Mouse (Mus musculus) embryonic facial prominence, embryonic 14.5 days (tissue): ENCODE data around the gene Evx2. TPM values are rescaled to one million over a fixed set of nuclear protein-coding genes. Genes with fewer than 3 reads are reported as not detected.

Experiments
- ATAC-seq: fragments of 200-750 bp; cut with Nextera tagmentation; 2 replicates; pipeline ENCODE4 v1.8.0; 2017; ENCODE audit warnings: low read depth, moderate number of reproducible peaks, moderate TSS enrichment
- DNase-seq: peaks from one replicate; pipeline ENCODE4 v3.0.0-alpha.2; 2015; ENCODE audit warnings: low spot score
- H3K27ac ChIP-seq: fragments of 300-500 bp; sonication (generic); replicated peaks from 2 replicates; pipeline ENCODE4 v1.5.1; 2014; ENCODE audit warnings: low read depth, mild to moderate bottlenecking, low read length, moderate library complexity
- H3K27me3 ChIP-seq: fragments of 300-500 bp; sonication (generic); replicated peaks from 2 replicates; pipeline ENCODE4 v1.6.1; 2014; ENCODE audit warnings: low read length; ENCODE audit not compliant: control insufficient read depth, insufficient read depth
- H3K36me3 ChIP-seq: fragments of 300-500 bp; sonication (generic); 2 replicates; pipeline ENCODE4 v1.6.1; 2014; ENCODE audit warnings: low read length, mixed read lengths; ENCODE audit not compliant: control insufficient read depth, insufficient read depth
- H3K4me1 ChIP-seq: fragments of 300-500 bp; sonication (generic); 2 replicates; pipeline ENCODE4 v1.6.1; 2014; ENCODE audit warnings: antibody characterized with exemption, low read length; ENCODE audit not compliant: control insufficient read depth, insufficient read depth
- H3K4me2 ChIP-seq: fragments of 300-500 bp; sonication (generic); 2 replicates; pipeline ENCODE4 v1.6.1; 2014; ENCODE audit warnings: low read depth, mild to moderate bottlenecking, low read length, moderate library complexity, mixed read lengths
- H3K4me3 ChIP-seq: fragments of 300-500 bp; sonication (generic); 2 replicates; pipeline ENCODE4 v1.5.1; 2014; ENCODE audit warnings: low read depth, mild to moderate bottlenecking, low read length
- H3K9ac ChIP-seq: fragments of 300-500 bp; sonication (generic); 2 replicates; pipeline ENCODE4 v1.6.1; 2014; ENCODE audit warnings: low read depth, mild to moderate bottlenecking, low read length, moderate library complexity, mixed read lengths
- H3K9me3 ChIP-seq: fragments of 300-500 bp; sonication (generic); 2 replicates; pipeline ENCODE4 v1.6.1; 2016; ENCODE audit warnings: low read length; ENCODE audit not compliant: control insufficient read depth
- WGBS: fragments of 180-500 bp; shearing (Covaris S2); extraction: QIAGEN DNeasy Blood & Tissue Kit; methylation state at CpG from one replicate; pipeline ENCODE4 v1.1.7; 2014; 5-methylcytosine and 5-hydroxymethylcytosine counted together
- polyA plus RNA-seq: library from polyadenylated mRNA; unstranded; fragments of >200 nt; fragmentation: Nextera tagmentation; extraction: Ambion mirVana; gene quantifications from 2 replicates; pipeline ENCODE4 v1.2.1, GENCODE M21; 2014

The Evx2 gene
- polyA plus RNA-seq, 1 experiment from 2014 or later, result not detected

DNA sequence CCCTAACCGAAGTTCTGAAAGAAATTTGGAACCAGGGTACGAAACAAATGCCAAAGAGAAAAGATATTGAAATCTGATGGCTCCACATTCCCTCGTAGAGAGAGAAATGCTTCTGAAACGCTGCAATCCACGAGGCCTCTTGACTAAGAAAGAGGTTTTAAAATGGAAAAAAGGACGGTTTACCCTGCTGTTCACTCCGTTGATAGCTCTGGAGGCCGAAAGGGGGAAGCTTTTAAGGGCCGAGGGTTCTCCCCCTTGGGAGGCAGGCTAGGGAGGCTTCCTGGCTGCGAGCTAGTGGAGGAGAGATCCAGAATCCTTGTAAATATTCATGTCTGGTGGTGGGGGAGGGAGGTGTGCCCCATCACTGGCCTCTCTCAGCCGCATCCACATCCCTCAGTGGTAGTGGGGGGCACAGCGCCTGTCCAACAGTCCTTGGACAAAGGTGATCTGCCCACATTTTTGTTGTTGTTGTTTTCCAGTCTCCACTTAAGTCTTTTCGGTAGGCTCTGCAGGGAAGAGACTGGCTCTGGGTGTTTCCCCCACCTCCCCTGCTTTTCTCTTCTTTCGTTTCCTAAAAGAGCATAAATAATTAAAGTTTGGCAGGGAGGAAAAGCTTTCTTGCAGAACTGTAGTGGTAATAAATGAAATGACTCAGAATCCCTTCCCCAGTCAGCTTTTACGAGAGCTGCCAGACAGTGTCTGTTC, 19.7 kb upstream of the Evx2 start, which contains the start of gene Hoxd11:
TSS of gene Hoxd11 (plus strand) at position 667 of the 705 bp plus-strand sequence.
- DNase-seq (no peak), ATAC-seq (no peak)
- Histone ChIP-seq H3K36me3 (no peaks in the 10 kb centered on the region), H3K27ac (no peak within 1 kb of the TSS), H3K4me1 (0 out of 2 replicates have a peak, but pooled peaks cover 4% of the 10 kb centered on the region), H3K27me3 (peaks cover 100% of the 10 kb centered on the region), H3K4me2 (no peak within 1 kb of the TSS), H3K9ac (no peak within 1 kb of the TSS), H3K4me3 (0 out of 2 replicates have a peak within 1 kb of the TSS, but pooled peaks have one; percentile 3), H3K9me3 (no peaks in the 10 kb centered on the region)
- 1% methylated on average over 14 of the region's 15 CpGs for WGBS

DNA sequence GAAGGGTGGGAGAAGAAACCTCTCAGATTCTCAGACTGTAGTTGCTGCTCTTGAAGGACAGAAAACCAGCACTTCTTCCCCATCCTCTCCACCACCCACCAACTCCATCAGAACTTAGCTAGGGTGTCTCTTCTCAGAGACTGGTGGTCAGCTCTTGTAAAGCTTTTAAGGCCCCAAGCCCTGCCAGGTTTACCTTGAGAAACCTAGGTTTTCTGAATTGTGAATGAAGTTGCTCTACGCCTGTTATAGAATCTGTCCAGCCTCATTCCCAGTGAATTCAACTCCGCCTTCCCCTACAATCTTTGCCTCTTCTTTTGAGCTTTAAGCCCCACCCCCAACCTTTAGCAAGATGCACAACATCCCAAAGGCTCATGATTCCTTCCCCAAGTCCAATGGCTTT, 17.7 kb upstream of the Evx2 start:
- Histone ChIP-seq H3K9me3 (no peaks in the 10 kb centered on the region), H3K4me3 (no peak overlapping the region), H3K27me3 (peaks cover 100% of the 10 kb centered on the region), H3K9ac (no peak overlapping the region), H3K4me2 (no peak overlapping the region), H3K27ac (no peak overlapping the region), H3K4me1 (peaks cover 4% of the 10 kb centered on the region; the same call in 1 of the 2 replicates), H3K36me3 (no peaks in the 10 kb centered on the region)
- 4% methylated on average over 2 of the region's 2 CpGs for WGBS
- DNase-seq (no peak), ATAC-seq (no peak)

DNA sequence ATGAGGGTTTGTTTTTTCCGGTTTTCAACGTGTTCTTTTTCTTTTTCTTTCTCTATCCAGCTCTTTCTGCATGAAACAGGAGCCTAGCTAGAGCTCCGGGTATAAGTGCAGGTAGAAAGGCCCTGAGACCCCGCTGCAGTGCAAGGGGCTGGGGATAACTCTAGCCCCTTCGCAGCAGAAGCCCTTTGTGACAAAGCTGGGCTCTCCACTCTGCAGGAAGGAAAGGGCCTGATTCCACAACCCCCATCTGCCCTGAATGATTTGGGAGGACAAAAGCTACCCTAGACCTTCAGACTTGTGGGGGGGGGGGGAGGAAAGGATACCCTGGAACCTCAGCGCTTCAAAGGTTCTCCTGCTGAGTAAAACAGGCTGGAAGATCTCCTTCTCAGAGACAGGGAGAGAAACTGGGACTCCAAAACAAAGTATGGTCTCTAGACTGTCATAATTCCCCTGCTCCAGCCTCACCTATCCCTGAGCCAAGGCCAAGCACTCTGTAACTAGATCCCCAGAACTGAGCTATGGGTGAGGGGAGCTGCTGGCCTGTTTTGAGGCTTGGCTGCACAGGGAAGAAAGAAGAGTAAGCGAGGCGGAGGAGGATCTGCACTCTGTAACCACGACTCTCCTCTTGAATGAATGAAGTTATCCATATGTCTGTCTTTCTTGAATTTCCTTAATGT, 17.2 kb upstream of the Evx2 start:
- no peaks in the 10 kb centered on the region for H3K9me3 ChIP-seq
- DNase-seq (no peak), ATAC-seq (no peak)
- H3K27me3 ChIP-seq, result peaks cover 100% of the 10 kb centered on the region
- H3K4me3 ChIP-seq, result no peak overlapping the region
- no peaks in the 10 kb centered on the region for H3K36me3 ChIP-seq
- H3K4me1 ChIP-seq, result peaks cover 4% of the 10 kb centered on the region; the same call in 1 of the 2 replicates
- no peak overlapping the region for H3K9ac ChIP-seq
- no peak overlapping the region for H3K4me2 ChIP-seq
- no peak overlapping the region for H3K27ac ChIP-seq
- 6% methylated on average over 9 of the region's 9 CpGs for WGBS

DNA sequence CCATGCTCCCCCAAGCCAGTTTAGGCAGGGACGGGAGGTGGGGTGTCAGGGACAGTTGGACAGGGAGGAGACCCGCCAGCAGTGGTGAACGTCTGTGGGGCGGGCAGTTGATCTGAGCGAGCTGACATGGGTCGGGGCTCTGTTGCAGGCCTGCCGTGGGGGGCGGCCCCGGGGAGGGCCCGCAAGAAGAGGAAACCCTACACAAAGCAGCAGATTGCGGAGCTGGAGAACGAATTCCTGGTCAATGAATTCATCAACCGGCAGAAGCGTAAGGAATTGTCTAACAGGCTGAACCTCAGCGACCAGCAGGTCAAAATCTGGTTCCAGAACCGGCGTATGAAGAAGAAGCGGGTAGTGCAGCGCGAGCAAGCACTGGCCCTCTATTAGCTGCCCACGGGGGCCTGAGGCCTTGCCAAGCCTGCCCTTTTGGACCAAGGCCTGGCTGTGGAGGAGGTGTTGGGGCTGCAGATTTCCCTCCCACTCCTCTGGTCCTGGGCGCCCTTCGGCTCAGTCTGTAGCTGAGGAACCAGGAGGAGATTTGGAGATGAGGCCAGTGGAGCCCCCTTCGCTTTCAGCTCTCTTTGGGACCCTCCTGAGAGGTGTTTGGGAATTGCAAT, 16.4 kb upstream of the Evx2 start:
- Histone ChIP-seq H3K36me3 (no peaks in the 10 kb centered on the region), H3K4me1 (peaks cover 4% of the 10 kb centered on the region; the same call in 1 of the 2 replicates), H3K27me3 (peaks cover 100% of the 10 kb centered on the region), H3K4me2 (no peak overlapping the region), H3K27ac (no peak overlapping the region), H3K9me3 (no peaks in the 10 kb centered on the region), H3K4me3 (no peak overlapping the region), H3K9ac (no peak overlapping the region)
- ATAC-seq (no peak), DNase-seq (no peak)
- WGBS, result 3% methylated on average over 20 of the region's 24 CpGs

DNA sequence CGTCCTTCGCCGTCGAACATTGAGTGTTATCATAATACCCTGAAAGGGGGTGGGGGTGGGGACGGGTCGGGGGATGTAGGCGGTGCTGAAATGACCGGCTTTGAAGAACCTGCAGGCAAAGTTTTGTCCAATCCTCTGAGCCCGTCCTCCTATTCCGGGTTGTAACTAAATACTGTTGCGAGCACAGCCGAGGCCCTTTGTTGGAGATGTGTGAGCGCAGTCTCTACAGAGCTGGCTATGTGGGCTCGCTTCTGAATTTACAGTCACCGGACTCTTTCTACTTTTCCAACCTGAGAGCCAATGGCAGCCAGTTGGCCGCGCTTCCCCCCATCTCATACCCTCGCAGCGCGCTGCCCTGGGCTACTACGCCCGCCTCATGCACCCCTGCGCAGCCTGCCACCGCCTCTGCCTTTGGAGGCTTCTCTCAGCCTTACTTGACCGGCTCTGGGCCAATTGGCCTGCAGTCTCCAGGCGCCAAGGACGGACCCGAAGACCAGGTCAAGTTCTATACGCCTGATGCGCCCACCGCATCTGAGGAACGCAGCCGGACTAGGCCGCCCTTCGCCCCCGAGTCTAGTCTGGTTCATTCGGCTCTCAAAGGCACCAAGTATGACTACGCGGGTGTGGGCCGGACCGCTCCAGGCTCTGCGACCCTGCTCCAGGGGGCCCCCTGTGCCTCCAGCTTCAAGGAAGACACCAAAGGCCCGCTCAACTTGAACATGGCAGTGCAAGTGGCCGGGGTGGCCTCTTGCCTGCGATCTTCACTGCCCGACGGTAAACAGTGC, 15.7 kb upstream of the Evx2 start, which contains the start of gene Hoxd12:
TSS of gene Hoxd12 (plus strand) at position 133 of the 785 bp plus-strand sequence.
- Histone ChIP-seq H3K27me3 (peaks cover 100% of the 10 kb centered on the region), H3K4me2 (no peak within 1 kb of the TSS), H3K9me3 (no peaks in the 10 kb centered on the region), H3K36me3 (no peaks in the 10 kb centered on the region), H3K4me3 (no peak within 1 kb of the TSS), H3K9ac (no peak within 1 kb of the TSS), H3K4me1 (peaks cover 4% of the 10 kb centered on the region; the same call in 1 of the 2 replicates), H3K27ac (no peak within 1 kb of the TSS)
- WGBS, result 1% methylated on average over 46 of the region's 47 CpGs
- DNase-seq (no peak), ATAC-seq (no peak)

DNA sequence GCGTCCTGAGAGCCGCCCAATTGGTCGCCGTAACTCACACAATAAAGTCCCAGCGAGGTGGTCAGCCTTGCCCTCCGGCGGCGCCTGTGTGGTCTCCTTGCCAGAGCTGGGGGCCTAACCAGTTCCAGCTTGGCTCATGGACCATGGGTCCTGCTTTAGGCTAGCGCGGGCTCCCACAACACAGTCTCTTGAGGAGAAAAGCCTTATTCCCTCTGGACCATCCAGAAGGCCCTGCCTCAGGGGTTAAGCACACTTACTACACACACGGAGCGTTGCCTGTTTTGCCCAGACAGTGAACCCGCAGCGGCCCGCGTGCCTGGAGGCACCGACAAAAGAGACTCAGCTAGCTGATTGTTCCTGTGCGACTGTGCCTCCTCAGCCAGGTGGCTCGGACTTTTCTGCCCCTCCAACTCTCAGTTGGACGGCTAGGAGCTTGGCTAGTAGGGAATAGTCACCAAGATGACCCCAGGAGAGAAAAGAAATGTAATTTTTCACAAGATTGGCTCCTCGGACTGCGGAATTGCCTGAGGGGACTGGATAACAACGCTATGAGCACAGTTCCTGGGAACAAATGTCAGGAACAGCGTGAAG, 14.6 kb upstream of the Evx2 start:
- WGBS, result 1% methylated on average over 24 of the region's 24 CpGs
- no peak overlapping the region for H3K27ac ChIP-seq
- H3K4me3 ChIP-seq, result no peak overlapping the region
- H3K9ac ChIP-seq, result no peak overlapping the region
- DNase-seq (no peak), ATAC-seq (no peak)
- H3K4me2 ChIP-seq, result no peak overlapping the region
- no peaks in the 10 kb centered on the region for H3K9me3 ChIP-seq
- H3K27me3 ChIP-seq, result peaks cover 100% of the 10 kb centered on the region
- peaks cover 4% of the 10 kb centered on the region; the same call in 1 of the 2 replicates for H3K4me1 ChIP-seq
- H3K36me3 ChIP-seq, result no peaks in the 10 kb centered on the region

DNA sequence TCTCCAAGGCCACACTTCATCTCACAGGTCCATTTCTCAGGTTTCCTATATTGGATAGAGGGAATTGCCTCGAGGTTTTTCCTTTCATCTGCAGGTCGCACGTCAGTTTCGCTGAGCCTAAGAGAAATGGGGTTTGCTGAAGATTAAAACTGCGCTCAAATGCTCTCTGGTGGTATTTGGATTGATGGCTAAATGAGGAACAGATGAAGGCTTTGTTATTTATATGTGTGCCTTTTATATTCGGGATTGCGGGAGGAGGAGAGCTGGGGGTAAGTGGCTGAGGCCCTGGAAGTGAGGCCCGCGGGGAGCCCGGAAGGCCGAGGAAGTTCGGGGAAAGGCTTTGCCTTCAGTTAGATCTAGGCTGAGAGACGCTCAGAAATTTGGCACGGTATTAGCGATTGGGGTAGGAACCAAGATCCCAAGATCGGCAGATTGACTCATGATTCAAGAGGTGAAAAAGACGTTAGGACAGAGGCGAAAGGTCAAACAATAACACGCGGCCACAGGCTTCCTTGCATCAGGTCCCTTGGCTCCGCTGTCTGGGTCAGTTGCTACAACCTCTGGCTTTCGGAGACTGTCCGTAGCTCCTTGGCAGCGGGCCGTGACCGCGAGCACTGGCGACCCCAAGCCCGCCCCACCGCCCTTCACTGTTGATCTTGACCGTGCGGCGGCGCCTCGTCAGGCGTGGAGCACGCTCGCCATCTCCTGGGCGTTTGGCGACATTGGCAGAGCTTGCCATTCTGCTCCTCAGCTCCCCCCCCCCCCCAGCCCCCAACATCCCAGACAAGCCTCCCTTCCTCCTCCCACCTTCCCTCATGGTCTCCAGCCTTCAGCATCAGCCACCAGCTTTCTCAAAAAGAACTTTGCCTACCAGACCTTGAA, 13.4 kb upstream of the Evx2 start:
- H3K27ac ChIP-seq, result no peak overlapping the region
- no peaks in the 10 kb centered on the region for H3K36me3 ChIP-seq
- DNase-seq (peak; percentile 61), ATAC-seq (peak; percentile 71)
- H3K4me3 ChIP-seq, result peak overlapping the region; percentile 31
- H3K9ac ChIP-seq, result no peak overlapping the region
- H3K4me2 ChIP-seq, result peak overlapping the region; percentile 56
- 2% methylated on average over 40 of the region's 40 CpGs for WGBS
- H3K4me1 ChIP-seq, result peaks cover 4% of the 10 kb centered on the region; the same call in 1 of the 2 replicates
- peaks cover 100% of the 10 kb centered on the region for H3K27me3 ChIP-seq
- no peaks in the 10 kb centered on the region for H3K9me3 ChIP-seq
